Mouse (Mus musculus): ENCODE results near the gene Trim66.

DNA sequence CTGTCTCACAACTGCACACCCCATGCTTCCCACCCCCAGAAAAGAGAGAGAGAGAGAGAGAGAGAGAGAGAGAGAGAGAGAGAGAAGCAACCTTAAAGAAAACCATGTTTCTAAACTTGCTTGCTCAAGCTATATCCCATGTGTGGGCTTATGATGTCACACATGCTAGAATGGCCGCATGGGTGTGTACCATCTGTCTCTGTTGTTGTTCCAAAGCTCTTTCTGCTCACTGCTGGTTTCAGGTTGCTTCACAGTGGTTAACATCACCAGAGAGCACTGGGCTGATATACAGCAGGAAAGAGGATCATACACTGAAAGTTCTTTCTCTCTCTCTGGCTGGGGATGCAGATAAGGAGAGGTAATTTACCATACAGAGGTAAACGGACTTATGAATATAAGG lies 40.3 kb downstream of the Trim66 start:
- TF ChIP-seq FOSL1 (IDR thresholded peaks at IDR 0.05; ENCODE audit: insufficient read depth, low read length, poor library complexity, severe bottlenecking) (no peak), CTCF (IDR thresholded peaks at IDR 0.05; ENCODE audit: control insufficient read depth, insufficient read depth, insufficient read length) (no peak), USF1 (IDR thresholded peaks at IDR 0.05; ENCODE audit: low read depth) (no peak), MAX (IDR thresholded peaks at IDR 0.05) (no peak)

Measured in C2C12 (cell line).